Mouse (Mus musculus): Measurements from ENCODE around the gene Cacnb2. TPM values are rescaled to one million over a fixed set of nuclear protein-coding genes. Genes with fewer than 3 reads are reported as not detected.

Gene Cacnb2
- total and polyA plus RNA-seq, 3 experiments = 0.38 TPM; not detected in 2

GRCm38 (mm10) chr2:14672117-14672516 lies 69.2 kb downstream of the Cacnb2 start:
- Histone ChIP-seq H3K4me1 (ENCODE audit: insufficient read depth, low read depth, low read length) (no peaks in the 10 kb centered on the region), H3K36me3 (replicated peaks) (no peaks in the 10 kb centered on the region), H3K9me3 (replicated peaks) (no peaks in the 10 kb centered on the region), H3K27me3 (ENCODE audit: insufficient read depth, low read length) (no peaks in the 10 kb centered on the region), H3K4me3 (ENCODE audit: low read depth, low read length) (no peak overlapping the region)
- DNase-seq (ENCODE audit: low spot score) (no peak), ATAC-seq (ENCODE audit: extremely low read depth, insufficient number of reproducible peaks, low FRiP score, poor library complexity, severe bottlenecking) (no peak)
- TF ChIP-seq GATA2 (IDR thresholded peaks at IDR 0.05; ENCODE audit: borderline replicate concordance, low read depth, low read length) (no peak), POLR2AphosphoS5 (IDR thresholded peaks at IDR 0.05; ENCODE audit: insufficient replicate concordance, low read depth, low read length) (no peak), CTCF (IDR thresholded peaks at IDR 0.05; ENCODE audit: low read depth, low read length) (no peak), TAL1 (conservative IDR thresholded peaks at IDR 0.05; ENCODE audit: low read depth, low read length) (no peak), GATA1 (IDR thresholded peaks at IDR 0.05; ENCODE audit: borderline replicate concordance, low read length) (no peak)

GRCm38 (mm10) chr2:14676885-14677516 lies 74.1 kb downstream of the Cacnb2 start:
- DNase-seq (ENCODE audit: low spot score) = peak; percentile 2

GRCm38 (mm10) chr2:14684231-14684630 lies 81.3 kb downstream of the Cacnb2 start:
- H3K4me1 ChIP-seq (ENCODE audit: insufficient read depth, low read depth, low read length) = no peaks in the 10 kb centered on the region
- no peaks in the 10 kb centered on the region for H3K36me3 ChIP-seq (replicated peaks)
- H3K9me3 ChIP-seq (replicated peaks) = no peaks in the 10 kb centered on the region
- H3K27me3 ChIP-seq (ENCODE audit: insufficient read depth, low read length) = no peaks in the 10 kb centered on the region
- DNase-seq (ENCODE audit: low spot score) (no peak), ATAC-seq (ENCODE audit: extremely low read depth, insufficient number of reproducible peaks, low FRiP score, poor library complexity, severe bottlenecking) (no peak)
- no peak overlapping the region for H3K4me3 ChIP-seq (ENCODE audit: low read depth, low read length)
- TF ChIP-seq GATA2 (IDR thresholded peaks at IDR 0.05; ENCODE audit: borderline replicate concordance, low read depth, low read length) = no peak
- TF ChIP-seq GATA1 (IDR thresholded peaks at IDR 0.05; ENCODE audit: borderline replicate concordance, low read length) = no peak
- TF ChIP-seq CTCF (IDR thresholded peaks at IDR 0.05; ENCODE audit: low read depth, low read length) = no peak
- TF ChIP-seq POLR2AphosphoS5 (IDR thresholded peaks at IDR 0.05; ENCODE audit: insufficient replicate concordance, low read depth, low read length) = no peak
- TF ChIP-seq TAL1 (conservative IDR thresholded peaks at IDR 0.05; ENCODE audit: low read depth, low read length) = no peak

More at GRCm38 (mm10) chr2:14676885-14677516, 74.1 kb downstream of the Cacnb2 start:
- Histone ChIP-seq H3K27me3 (ENCODE audit: insufficient read depth, low read length) (no peaks in the 10 kb centered on the region), H3K9me3 (replicated peaks) (no peaks in the 10 kb centered on the region), H3K4me1 (ENCODE audit: insufficient read depth, low read depth, low read length) (no peaks in the 10 kb centered on the region), H3K36me3 (replicated peaks) (no peaks in the 10 kb centered on the region), H3K4me3 (ENCODE audit: low read depth, low read length) (no peak overlapping the region)
- TF ChIP-seq GATA2 (IDR thresholded peaks at IDR 0.05; ENCODE audit: borderline replicate concordance, low read depth, low read length) = no peak
- TF ChIP-seq CTCF (IDR thresholded peaks at IDR 0.05; ENCODE audit: low read depth, low read length) = peak; percentile 64
- no peak for ATAC-seq (ENCODE audit: extremely low read depth, insufficient number of reproducible peaks, low FRiP score, poor library complexity, severe bottlenecking)

GRCm38 (mm10) chr2:14702973-14703645 lies 100.2 kb downstream of the Cacnb2 start:
- H3K36me3 ChIP-seq (replicated peaks) = no peaks in the 10 kb centered on the region
- DNase-seq (ENCODE audit: low spot score) (no peak), ATAC-seq (ENCODE audit: extremely low read depth, insufficient number of reproducible peaks, low FRiP score, poor library complexity, severe bottlenecking) (no peak)
- H3K9me3 ChIP-seq (replicated peaks) = no peaks in the 10 kb centered on the region
- H3K4me3 ChIP-seq (ENCODE audit: low read depth, low read length) = no peak overlapping the region
- no peaks in the 10 kb centered on the region for H3K4me1 ChIP-seq (ENCODE audit: insufficient read depth, low read depth, low read length)
- TF ChIP-seq TAL1 (conservative IDR thresholded peaks at IDR 0.05; ENCODE audit: low read depth, low read length) (no peak), GATA1 (IDR thresholded peaks at IDR 0.05; ENCODE audit: borderline replicate concordance, low read length) (no peak), POLR2AphosphoS5 (IDR thresholded peaks at IDR 0.05; ENCODE audit: insufficient replicate concordance, low read depth, low read length) (no peak), CTCF (IDR thresholded peaks at IDR 0.05; ENCODE audit: low read depth, low read length) (no peak), GATA2 (IDR thresholded peaks at IDR 0.05; ENCODE audit: borderline replicate concordance, low read depth, low read length) (no peak)
- H3K27me3 ChIP-seq (ENCODE audit: insufficient read depth, low read length) = no peaks in the 10 kb centered on the region

- no peaks in the 10 kb centered on the region for H3K36me3 ChIP-seq (replicated peaks)
- no peaks in the 10 kb centered on the region for H3K27me3 ChIP-seq (ENCODE audit: insufficient read depth, low read length)
- no peak overlapping the region for H3K4me3 ChIP-seq (ENCODE audit: low read depth, low read length)
- H3K4me1 ChIP-seq (ENCODE audit: insufficient read depth, low read depth, low read length) = no peaks in the 10 kb centered on the region
- no peak for DNase-seq (ENCODE audit: low spot score)
- no peaks in the 10 kb centered on the region for H3K9me3 ChIP-seq (replicated peaks)
- ATAC-seq (ENCODE audit: extremely low read depth, insufficient number of reproducible peaks, low FRiP score, poor library complexity, severe bottlenecking) = no peak
- TF ChIP-seq POLR2AphosphoS5 (IDR thresholded peaks at IDR 0.05; ENCODE audit: insufficient replicate concordance, low read depth, low read length) = no peak
- TF ChIP-seq CTCF (IDR thresholded peaks at IDR 0.05; ENCODE audit: low read depth, low read length) = no peak
- no peak for TF ChIP-seq GATA2 (IDR thresholded peaks at IDR 0.05; ENCODE audit: borderline replicate concordance, low read depth, low read length)
- TF ChIP-seq TAL1 (conservative IDR thresholded peaks at IDR 0.05; ENCODE audit: low read depth, low read length) = no peak
- TF ChIP-seq GATA1 (IDR thresholded peaks at IDR 0.05; ENCODE audit: borderline replicate concordance, low read length) = no peak
These were observed 100.8 kb downstream of the Cacnb2 start for GRCm38 (mm10) chr2:14703676-14704075.

GRCm38 (mm10) chr2:14710247-14710646 lies 107.4 kb downstream of the Cacnb2 start:
- TF ChIP-seq CTCF (IDR thresholded peaks at IDR 0.05; ENCODE audit: low read depth, low read length) (no peak), TAL1 (conservative IDR thresholded peaks at IDR 0.05; ENCODE audit: low read depth, low read length) (no peak), GATA2 (IDR thresholded peaks at IDR 0.05; ENCODE audit: borderline replicate concordance, low read depth, low read length) (no peak), GATA1 (IDR thresholded peaks at IDR 0.05; ENCODE audit: borderline replicate concordance, low read length) (no peak), POLR2AphosphoS5 (IDR thresholded peaks at IDR 0.05; ENCODE audit: insufficient replicate concordance, low read depth, low read length) (no peak)
- Histone ChIP-seq H3K9me3 (replicated peaks) (no peaks in the 10 kb centered on the region), H3K4me1 (ENCODE audit: insufficient read depth, low read depth, low read length) (no peaks in the 10 kb centered on the region), H3K36me3 (replicated peaks) (no peaks in the 10 kb centered on the region), H3K4me3 (ENCODE audit: low read depth, low read length) (no peak overlapping the region), H3K27me3 (ENCODE audit: insufficient read depth, low read length) (no peaks in the 10 kb centered on the region)
- no peak for ATAC-seq (ENCODE audit: extremely low read depth, insufficient number of reproducible peaks, low FRiP score, poor library complexity, severe bottlenecking)
- DNase-seq (ENCODE audit: low spot score) = no peak
